9 mouse cellular contexts compared by ENCODE assay signal in genomic region chr13:67812961-67813709, GRCm38 (mm10). TPM values are rescaled to one million over a fixed set of nuclear protein-coding genes. Genes with fewer than 3 reads are reported as not detected.
DNase-seq lines count a peak whose midpoint lies in the region; ATAC-seq and TF ChIP-seq lines count a peak whose summit lies in the region.
"Had no signal": no experiment of that assay in that cellular context is flagged by ENCODE, and none has a peak within 500 bp of the region (broad histone marks: within the 10 kb centered on the region; RNA-seq: fewer than 3 reads in every experiment).

No protein-coding gene starts in this region.

- H3K4me1 ChIP-seq in kidney, postnatal 0 days (replicated peaks; ENCODE audit: insufficient read depth, low read length) = no peaks in the 10 kb centered on the region
- 0 out of 2 replicates have a peak, but pooled peaks cover 3% of the 10 kb centered on the region for H3K4me1 ChIP-seq in embryonic facial prominence, embryonic 15.5 days
- 0 out of 2 replicates have a peak, but pooled peaks cover 2% of the 10 kb centered on the region for H3K4me1 ChIP-seq in limb, embryonic 10.5 days
- no peaks in the 10 kb centered on the region for H3K4me1 ChIP-seq in neural tube, embryonic 12.5 days
- 0 out of 2 replicates have a peak, but pooled peaks cover 2% of the 10 kb centered on the region for H3K4me1 ChIP-seq in thymus, adult 2 months (replicated peaks; ENCODE audit: control insufficient read depth, insufficient read depth, low read length)

- H3K27ac ChIP-seq in kidney, postnatal 0 days = peak overlapping the region; percentile 82; the same call in 1 of the 2 replicates
- H3K27ac ChIP-seq in embryonic facial prominence, embryonic 15.5 days (replicated peaks) = no peak overlapping the region
- H3K27ac ChIP-seq in limb, embryonic 10.5 days = no peak overlapping the region; the same call in 1 of the 2 replicates
- no peak overlapping the region for H3K27ac ChIP-seq in neural tube, embryonic 12.5 days
- H3K27ac ChIP-seq in thymus, adult 2 months (ENCODE audit: control insufficient read depth, insufficient read depth, low read length) = no peak overlapping the region

- no peak for TF ChIP-seq CTCF in kidney, postnatal 0 days (IDR thresholded peaks at IDR 0.05; ENCODE audit: low read depth)
- no peak for TF ChIP-seq CTCF in thymus, adult 2 months (IDR thresholded peaks at IDR 0.05; ENCODE audit: borderline replicate concordance, control insufficient read depth, extremely low read depth, insufficient read depth, low read length, poor library complexity)

- WGBS in kidney, postnatal 0 days = 76% methylated on average over 8 of the region's 8 CpGs
- WGBS in embryonic facial prominence, embryonic 15.5 days = 78% methylated on average over 8 of the region's 8 CpGs
- 78% methylated on average over 8 of the region's 8 CpGs for WGBS in limb, embryonic 10.5 days
- WGBS in neural tube, embryonic 12.5 days = 79% methylated on average over 8 of the region's 8 CpGs
- 83% methylated on average over 8 of the region's 8 CpGs for WGBS in thymus, adult 2 months

- no peak for TF ChIP-seq POLR2A in thymus, adult 2 months (IDR thresholded peaks at IDR 0.05; ENCODE audit: control insufficient read depth, extremely low read depth, insufficient read depth, low read length, poor library complexity)

- no peak for DNase-seq in kidney, postnatal 0 days (ENCODE audit: low spot score)
- no peak for DNase-seq in kidney, postnatal 4 days
- no peak for DNase-seq in limb, embryonic 10.5 days (ENCODE audit: low spot score)
- no peak for DNase-seq in right cerebral cortex, postnatal 10 days (ENCODE audit: low spot score in 2 of 2)
- DNase-seq in c-Kit-positive CD71-positive TER-119-positive erythroid progenitor cells, embryonic 14.5 days (ENCODE audit: low spot score) = no peak
- DNase-seq in thymus, adult 2 months = no peak

- H3K36me3 ChIP-seq in kidney, postnatal 0 days (ENCODE audit: insufficient read depth, low read length) = no peaks in the 10 kb centered on the region
- H3K36me3 ChIP-seq in embryonic facial prominence, embryonic 15.5 days = no peaks in the 10 kb centered on the region
- H3K36me3 ChIP-seq in limb, embryonic 10.5 days = peaks cover 6% of the 10 kb centered on the region; the same call in 1 of the 2 replicates
- H3K36me3 ChIP-seq in neural tube, embryonic 12.5 days = peaks cover 6% of the 10 kb centered on the region
- H3K36me3 ChIP-seq in thymus, adult 2 months (ENCODE audit: control insufficient read depth, insufficient read depth, low read length) = no peaks in the 10 kb centered on the region

- peak overlapping the region; percentile 69 for H3K4me2 ChIP-seq in kidney, postnatal 0 days (ENCODE audit: low read length)
- peak overlapping the region; percentile 63 for H3K4me2 ChIP-seq in embryonic facial prominence, embryonic 15.5 days (replicated peaks)
- 0 out of 2 replicates have a peak overlapping the region, but pooled peaks have one; percentile 69 for H3K4me2 ChIP-seq in neural tube, embryonic 12.5 days (replicated peaks)

- H3K9ac ChIP-seq in kidney, postnatal 0 days (ENCODE audit: low read depth, low read length) = no peak overlapping the region
- no peak overlapping the region for H3K9ac ChIP-seq in embryonic facial prominence, embryonic 15.5 days
- no peak overlapping the region for H3K9ac ChIP-seq in neural tube, embryonic 12.5 days

- no peak for ATAC-seq in kidney, postnatal 0 days (replicated peaks; ENCODE audit: low FRiP score, low read depth)
- no peak for ATAC-seq in embryonic facial prominence, embryonic 15.5 days (ENCODE audit: insufficient number of reproducible peaks, low FRiP score, low TSS enrichment, low read depth)
- ATAC-seq in neural tube, embryonic 12.5 days (ENCODE audit: low FRiP score, low read depth) = peak; percentile 48

- H3K27me3 ChIP-seq in kidney, postnatal 0 days (ENCODE audit: insufficient read depth, low read length) = no peaks in the 10 kb centered on the region
- no peaks in the 10 kb centered on the region for H3K27me3 ChIP-seq in embryonic facial prominence, embryonic 15.5 days
- H3K27me3 ChIP-seq in limb, embryonic 10.5 days (ENCODE audit: low read depth, poor library complexity, severe bottlenecking) = no peaks in the 10 kb centered on the region
- no peaks in the 10 kb centered on the region for H3K27me3 ChIP-seq in neural tube, embryonic 12.5 days (replicated peaks)
- no peaks in the 10 kb centered on the region for H3K27me3 ChIP-seq in thymus, adult 2 months (ENCODE audit: control insufficient read depth, insufficient read depth, low read length)

- peak overlapping the region; percentile 80 for H3K4me3 ChIP-seq in kidney, postnatal 0 days (replicated peaks; ENCODE audit: low read depth, low read length)
- peak overlapping the region; percentile 90 for H3K4me3 ChIP-seq in embryonic facial prominence, embryonic 15.5 days (replicated peaks)
- H3K4me3 ChIP-seq in limb, embryonic 10.5 days = peak overlapping the region; percentile 73
- peak overlapping the region; percentile 76 for H3K4me3 ChIP-seq in neural tube, embryonic 12.5 days
- H3K4me3 ChIP-seq in thymus, adult 2 months (ENCODE audit: control insufficient read depth, insufficient read depth, low read length) = no peak overlapping the region

- no peaks in the 10 kb centered on the region for H3K9me3 ChIP-seq in kidney, postnatal 0 days (replicated peaks; ENCODE audit: low read length)
- H3K9me3 ChIP-seq in embryonic facial prominence, embryonic 15.5 days (replicated peaks) = 0 out of 2 replicates have a peak, but pooled peaks cover 5% of the 10 kb centered on the region
- H3K9me3 ChIP-seq in limb, embryonic 10.5 days (replicated peaks) = no peaks in the 10 kb centered on the region
- H3K9me3 ChIP-seq in neural tube, embryonic 12.5 days = peaks cover 10% of the 10 kb centered on the region; the same call in 1 of the 2 replicates

RNA-seq across cellular contexts. Expression of gene Zfp273, which starts 0.4 kb away (rescaled TPM):
- polyA plus RNA-seq in kidney, postnatal 0 days (2015; fragmentation: Nextera tagmentation; extraction: Ambion mirVana) = 6.9 and 7.1 TPM in 2 replicates
- 7.2 and 8.3 TPM in 2 replicates for polyA plus RNA-seq in embryonic facial prominence, embryonic 15.5 days (2015; fragmentation: Nextera tagmentation; extraction: Ambion mirVana)
- 5.3 and 7.1 TPM in 2 replicates for polyA plus RNA-seq in limb, embryonic 10.5 days (2016; fragmentation: Nextera tagmentation; extraction: Ambion mirVana)
- 9.0 and 9.7 TPM in 2 replicates for polyA plus RNA-seq in neural tube, embryonic 12.5 days (2016; fragmentation: Nextera tagmentation; extraction: Ambion mirVana)
- 0.90 and 1.2 TPM in 2 replicates for polyA plus RNA-seq in thymus, adult 2 months (2012; rRNA removed)

RNA-seq across cellular contexts. Expression of gene Gm10037, which starts 17.8 kb away (rescaled TPM):
- polyA plus RNA-seq in kidney, postnatal 0 days (2015; fragmentation: Nextera tagmentation; extraction: Ambion mirVana) = 2.2 and 2.5 TPM in 2 replicates
- polyA plus RNA-seq in embryonic facial prominence, embryonic 15.5 days (2015; fragmentation: Nextera tagmentation; extraction: Ambion mirVana) = 3.3 and 4.7 TPM in 2 replicates
- polyA plus RNA-seq in limb, embryonic 10.5 days (2016; fragmentation: Nextera tagmentation; extraction: Ambion mirVana) = 2.0 and 3.7 TPM in 2 replicates
- 4.8 TPM in 2 replicates for polyA plus RNA-seq in neural tube, embryonic 12.5 days (2016; fragmentation: Nextera tagmentation; extraction: Ambion mirVana)
- 0.34 TPM in 1 of 2 replicates, not detected in the other for polyA plus RNA-seq in thymus, adult 2 months (2012; rRNA removed)

RNA-seq across cellular contexts. Expression of gene Zfp493, which starts 33.6 kb away (rescaled TPM):
- 1.6 TPM in 2 replicates for polyA plus RNA-seq in kidney, postnatal 0 days (2015; fragmentation: Nextera tagmentation; extraction: Ambion mirVana)
- 1.8 and 3.0 TPM in 2 replicates for polyA plus RNA-seq in embryonic facial prominence, embryonic 15.5 days (2015; fragmentation: Nextera tagmentation; extraction: Ambion mirVana)
- 2.9 and 3.6 TPM in 2 replicates for polyA plus RNA-seq in limb, embryonic 10.5 days (2016; fragmentation: Nextera tagmentation; extraction: Ambion mirVana)
- polyA plus RNA-seq in neural tube, embryonic 12.5 days (2016; fragmentation: Nextera tagmentation; extraction: Ambion mirVana) = 1.8 and 2.9 TPM in 2 replicates
- polyA plus RNA-seq in thymus, adult 2 months (2012; rRNA removed) = 0.96 and 1.7 TPM in 2 replicates

RNA-seq across cellular contexts. Expression of gene BC048507, which starts 50.0 kb away (rescaled TPM):
- polyA plus RNA-seq in kidney, postnatal 0 days (2015; fragmentation: Nextera tagmentation; extraction: Ambion mirVana) = not detected in 2 replicates
- polyA plus RNA-seq in embryonic facial prominence, embryonic 15.5 days (2015; fragmentation: Nextera tagmentation; extraction: Ambion mirVana) = not detected in 2 replicates
- polyA plus RNA-seq in limb, embryonic 10.5 days (2016; fragmentation: Nextera tagmentation; extraction: Ambion mirVana) = not detected in 2 replicates
- not detected in 2 replicates for polyA plus RNA-seq in neural tube, embryonic 12.5 days (2016; fragmentation: Nextera tagmentation; extraction: Ambion mirVana)
- polyA plus RNA-seq in thymus, adult 2 months (2012; rRNA removed) = not detected in 2 replicates
- polyA plus RNA-seq: spleen, adult 2 months had no signal

RNA-seq across cellular contexts. Expression of gene Zfp85, which starts 58.1 kb away (rescaled TPM):
- polyA plus RNA-seq in kidney, postnatal 0 days (2015; fragmentation: Nextera tagmentation; extraction: Ambion mirVana) = 5.3 and 5.4 TPM in 2 replicates
- polyA plus RNA-seq in embryonic facial prominence, embryonic 15.5 days (2015; fragmentation: Nextera tagmentation; extraction: Ambion mirVana) = 4.4 and 4.9 TPM in 2 replicates
- 4.3 and 4.7 TPM in 2 replicates for polyA plus RNA-seq in limb, embryonic 10.5 days (2016; fragmentation: Nextera tagmentation; extraction: Ambion mirVana)
- 6.0 and 6.9 TPM in 2 replicates for polyA plus RNA-seq in neural tube, embryonic 12.5 days (2016; fragmentation: Nextera tagmentation; extraction: Ambion mirVana)
- polyA plus RNA-seq in thymus, adult 2 months (2012; rRNA removed) = 0.83 and 0.96 TPM in 2 replicates
